Mouse (Mus musculus) liver, postnatal 0 days (tissue): ENCODE measurements around the gene Ppil4.

Experiments
- CTCF ChIP-seq: sonication (generic); IDR thresholded peaks from 2 replicates; pipeline ENCODE4 v1.5.1; 2016; ENCODE audit warnings: antibody characterized with exemption, low read depth
- EP300 ChIP-seq: IDR thresholded peaks from 2 replicates; pipeline ENCODE4 v1.6.1; 2016; ENCODE audit warnings: antibody characterized with exemption, low read depth, mild to moderate bottlenecking

- no peak for TF ChIP-seq CTCF
- TF ChIP-seq EP300: no peak
Observed at GRCm38 (mm10) chr10:7867666-7868030, 75.0 kb downstream of the Ppil4 start.
